Mouse (Mus musculus): ENCODE measurements around the gene Itga2b. TPM values are rescaled to one million over a fixed set of nuclear protein-coding genes. Genes with fewer than 3 reads are reported as not detected.

Itga2b gene
- 5.4 and 7.7 TPM in 2 replicates for polyA plus RNA-seq (2014; fragmentation: Nextera tagmentation; extraction: Ambion mirVana)

DNA sequence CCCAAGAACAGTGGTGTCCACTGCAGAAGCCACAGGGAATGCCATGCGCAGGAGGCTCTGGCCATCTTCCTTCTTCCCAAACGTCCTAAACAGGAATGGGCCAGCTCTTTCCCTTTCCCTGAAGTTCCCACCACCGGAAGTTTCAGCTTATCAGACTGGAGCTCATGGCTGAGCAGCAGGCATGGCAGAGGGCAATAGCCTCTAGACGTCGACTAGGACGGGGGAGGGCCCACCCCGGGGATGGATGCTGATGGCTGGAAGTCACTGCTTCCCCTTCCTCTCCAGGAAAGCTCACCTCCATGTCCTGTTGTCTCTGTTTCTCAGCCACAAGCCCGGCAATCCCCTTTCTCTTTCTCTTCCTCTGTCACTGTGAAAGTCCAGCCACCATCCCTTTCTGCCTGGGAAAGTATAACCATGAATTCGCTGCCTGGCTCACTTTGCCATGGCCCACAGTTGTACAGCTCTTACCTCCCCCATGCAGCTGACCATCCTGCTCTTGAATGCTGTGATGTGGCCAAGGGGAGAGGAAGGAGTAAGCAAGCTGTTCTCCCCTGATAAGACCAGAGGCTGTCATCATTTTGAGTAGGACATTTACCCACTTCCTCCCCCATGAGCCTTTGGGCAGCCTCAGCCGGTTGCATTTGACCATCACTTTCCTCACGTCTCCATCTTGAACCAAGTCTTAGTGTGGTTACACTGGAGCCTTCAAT lies at the start of gene Itga2b:
TSS of gene Itga2b (minus strand) at position 475 of the 710 bp plus-strand sequence.
- no peaks in the 10 kb centered on the region for H3K27me3 ChIP-seq (ENCODE audit: control insufficient read depth, insufficient read depth, low read length)
- ATAC-seq (ENCODE audit: low FRiP score, low TSS enrichment) = no peak
- no peak within 1 kb of the TSS for H3K4me3 ChIP-seq (replicated peaks; ENCODE audit: low read depth, low read length)
- no peak within 1 kb of the TSS for H3K9ac ChIP-seq (replicated peaks; ENCODE audit: low read length)
- H3K36me3 ChIP-seq (ENCODE audit: control insufficient read depth, insufficient read depth, low read length) = no peaks in the 10 kb centered on the region
- H3K4me2 ChIP-seq (ENCODE audit: low read length) = no peak within 1 kb of the TSS
- H3K9me3 ChIP-seq (ENCODE audit: control insufficient read depth, low read length) = no peaks in the 10 kb centered on the region
- WGBS = 75% methylated on average over 11 of the region's 11 CpGs
- H3K27ac ChIP-seq (replicated peaks; ENCODE audit: low read depth, low read length) = no peak within 1 kb of the TSS
- DNase-seq = no peak
- H3K4me1 ChIP-seq (ENCODE audit: control insufficient read depth, insufficient read depth, low read length) = peaks cover 8% of the 10 kb centered on the region

GRCm38 (mm10) chr11:102514793-102515424 lies 45.0 kb upstream of the Itga2b start:
- Histone ChIP-seq H3K9me3 (ENCODE audit: control insufficient read depth, low read length) (no peaks in the 10 kb centered on the region), H3K9ac (replicated peaks; ENCODE audit: low read length) (no peak overlapping the region), H3K36me3 (ENCODE audit: control insufficient read depth, insufficient read depth, low read length) (peaks cover 5% of the 10 kb centered on the region; the same call in 1 of the 2 replicates), H3K27ac (replicated peaks; ENCODE audit: low read depth, low read length) (no peak overlapping the region), H3K4me2 (ENCODE audit: low read length) (no peak overlapping the region), H3K4me3 (replicated peaks; ENCODE audit: low read depth, low read length) (no peak overlapping the region), H3K4me1 (ENCODE audit: control insufficient read depth, insufficient read depth, low read length) (no peaks in the 10 kb centered on the region), H3K27me3 (ENCODE audit: control insufficient read depth, insufficient read depth, low read length) (no peaks in the 10 kb centered on the region)
- DNase-seq (no peak), ATAC-seq (ENCODE audit: low FRiP score, low TSS enrichment) (no peak)
- whole genome bisulfite sequencing = 97% methylated on average over 1 of the region's 1 CpGs

- Histone ChIP-seq H3K9ac (replicated peaks; ENCODE audit: low read length) (no peak overlapping the region), H3K36me3 (ENCODE audit: control insufficient read depth, insufficient read depth, low read length) (peaks cover 18% of the 10 kb centered on the region), H3K9me3 (ENCODE audit: control insufficient read depth, low read length) (no peaks in the 10 kb centered on the region), H3K27me3 (ENCODE audit: control insufficient read depth, insufficient read depth, low read length) (no peaks in the 10 kb centered on the region), H3K4me3 (replicated peaks; ENCODE audit: low read depth, low read length) (no peak overlapping the region), H3K27ac (replicated peaks; ENCODE audit: low read depth, low read length) (no peak overlapping the region), H3K4me1 (ENCODE audit: control insufficient read depth, insufficient read depth, low read length) (no peaks in the 10 kb centered on the region), H3K4me2 (ENCODE audit: low read length) (no peak overlapping the region)
- no peak for DNase-seq
- no peak for ATAC-seq (ENCODE audit: low FRiP score, low TSS enrichment)
- 77% methylated on average over 6 of the region's 6 CpGs for WGBS
These were observed 40.3 kb upstream of the Itga2b start for GRCm38 (mm10) chr11:102510226-102510625.

DNA sequence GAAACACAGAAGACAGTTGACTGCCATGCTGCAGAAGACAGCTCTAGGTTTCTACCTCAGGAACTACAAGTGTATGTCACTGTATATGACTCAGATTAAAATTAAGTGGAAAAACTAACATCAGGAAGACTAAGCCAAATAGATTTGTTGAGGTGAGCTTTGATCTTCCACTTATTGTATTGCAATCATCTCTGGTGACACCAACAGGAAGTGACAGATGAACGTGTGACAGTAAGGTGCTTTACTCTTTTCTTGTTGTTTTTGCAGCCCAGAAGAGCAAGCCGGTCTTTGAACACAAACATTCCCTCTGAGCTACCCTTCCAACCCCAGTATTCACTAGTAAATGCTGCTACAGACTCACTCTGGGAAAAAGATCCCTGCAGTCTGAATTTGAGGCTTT lies 26.8 kb upstream of the Itga2b start:
- 79% methylated on average over 2 of the region's 2 CpGs for WGBS
- H3K36me3 ChIP-seq (ENCODE audit: control insufficient read depth, insufficient read depth, low read length) = peaks cover 62% of the 10 kb centered on the region
- no peaks in the 10 kb centered on the region for H3K27me3 ChIP-seq (ENCODE audit: control insufficient read depth, insufficient read depth, low read length)
- no peak overlapping the region for H3K4me2 ChIP-seq (ENCODE audit: low read length)
- ATAC-seq (ENCODE audit: low FRiP score, low TSS enrichment) = no peak
- no peak overlapping the region for H3K4me3 ChIP-seq (replicated peaks; ENCODE audit: low read depth, low read length)
- H3K4me1 ChIP-seq (ENCODE audit: control insufficient read depth, insufficient read depth, low read length) = no peaks in the 10 kb centered on the region
- H3K9me3 ChIP-seq (ENCODE audit: control insufficient read depth, low read length) = no peaks in the 10 kb centered on the region
- DNase-seq = no peak
- no peak overlapping the region for H3K27ac ChIP-seq (replicated peaks; ENCODE audit: low read depth, low read length)
- no peak overlapping the region for H3K9ac ChIP-seq (replicated peaks; ENCODE audit: low read length)

GRCm38 (mm10) chr11:102496206-102496605 lies 26.3 kb upstream of the Itga2b start:
- peaks cover 59% of the 10 kb centered on the region for H3K36me3 ChIP-seq (ENCODE audit: control insufficient read depth, insufficient read depth, low read length)
- H3K4me1 ChIP-seq (ENCODE audit: control insufficient read depth, insufficient read depth, low read length) = no peaks in the 10 kb centered on the region
- ATAC-seq (ENCODE audit: low FRiP score, low TSS enrichment) (no peak), DNase-seq (no peak)
- no peak overlapping the region for H3K4me2 ChIP-seq (ENCODE audit: low read length)
- no peak overlapping the region for H3K27ac ChIP-seq (replicated peaks; ENCODE audit: low read depth, low read length)
- WGBS = 89% methylated on average over 2 of the region's 2 CpGs
- no peaks in the 10 kb centered on the region for H3K9me3 ChIP-seq (ENCODE audit: control insufficient read depth, low read length)
- H3K9ac ChIP-seq (replicated peaks; ENCODE audit: low read length) = no peak overlapping the region
- no peak overlapping the region for H3K4me3 ChIP-seq (replicated peaks; ENCODE audit: low read depth, low read length)
- H3K27me3 ChIP-seq (ENCODE audit: control insufficient read depth, insufficient read depth, low read length) = no peaks in the 10 kb centered on the region

DNA sequence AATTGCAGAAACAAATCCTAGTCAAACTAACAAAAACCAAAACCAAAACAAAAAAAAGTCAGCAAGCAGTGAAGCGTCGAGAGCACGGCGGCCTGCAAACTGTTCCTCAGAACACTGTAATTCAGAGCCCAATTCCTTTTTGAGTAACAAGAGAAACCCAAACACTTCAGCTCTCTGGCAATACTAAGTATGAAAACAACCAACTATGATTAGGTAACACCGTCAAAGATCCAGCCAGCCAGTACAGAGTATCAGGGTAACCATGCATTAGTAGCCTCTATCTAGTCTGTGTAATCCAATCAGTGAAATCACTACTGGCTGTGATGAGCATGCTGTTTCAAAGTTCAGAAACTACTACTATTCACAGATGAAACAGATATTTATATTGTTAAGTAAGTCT lies 25.8 kb upstream of the Itga2b start:
- H3K27me3 ChIP-seq (ENCODE audit: control insufficient read depth, insufficient read depth, low read length) = no peaks in the 10 kb centered on the region
- H3K9ac ChIP-seq (replicated peaks; ENCODE audit: low read length) = no peak overlapping the region
- H3K4me1 ChIP-seq (ENCODE audit: control insufficient read depth, insufficient read depth, low read length) = no peaks in the 10 kb centered on the region
- H3K4me2 ChIP-seq (ENCODE audit: low read length) = no peak overlapping the region
- H3K27ac ChIP-seq (replicated peaks; ENCODE audit: low read depth, low read length) = no peak overlapping the region
- DNase-seq = no peak
- peaks cover 56% of the 10 kb centered on the region for H3K36me3 ChIP-seq (ENCODE audit: control insufficient read depth, insufficient read depth, low read length)
- WGBS = 97% methylated on average over 5 of the region's 5 CpGs
- no peak for ATAC-seq (ENCODE audit: low FRiP score, low TSS enrichment)
- H3K9me3 ChIP-seq (ENCODE audit: control insufficient read depth, low read length) = no peaks in the 10 kb centered on the region
- H3K4me3 ChIP-seq (replicated peaks; ENCODE audit: low read depth, low read length) = no peak overlapping the region

DNA sequence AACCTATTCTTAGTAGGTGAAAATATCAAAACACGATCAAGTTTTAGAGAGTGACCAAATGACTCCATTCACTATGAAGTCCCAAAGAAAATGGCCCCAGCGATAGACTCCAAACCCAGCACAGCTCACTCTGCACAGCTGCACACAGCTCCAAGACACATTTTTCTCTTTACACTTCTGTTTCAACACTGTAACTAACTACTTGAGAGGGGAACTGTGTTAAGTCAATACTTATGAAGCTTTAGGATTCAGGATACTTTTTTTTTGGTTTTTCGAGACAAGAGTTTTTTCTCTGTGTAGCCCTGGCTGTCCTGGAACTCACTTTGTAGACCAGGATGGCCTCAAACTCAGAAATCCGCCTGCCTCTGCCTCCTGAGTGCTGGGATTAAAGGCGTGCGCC lies 25.2 kb upstream of the Itga2b start:
- Histone ChIP-seq H3K36me3 (ENCODE audit: control insufficient read depth, insufficient read depth, low read length) (peaks cover 51% of the 10 kb centered on the region), H3K27me3 (ENCODE audit: control insufficient read depth, insufficient read depth, low read length) (no peaks in the 10 kb centered on the region), H3K4me1 (ENCODE audit: control insufficient read depth, insufficient read depth, low read length) (no peaks in the 10 kb centered on the region), H3K9ac (replicated peaks; ENCODE audit: low read length) (no peak overlapping the region), H3K4me2 (ENCODE audit: low read length) (no peak overlapping the region), H3K27ac (replicated peaks; ENCODE audit: low read depth, low read length) (no peak overlapping the region), H3K4me3 (replicated peaks; ENCODE audit: low read depth, low read length) (no peak overlapping the region), H3K9me3 (ENCODE audit: control insufficient read depth, low read length) (no peaks in the 10 kb centered on the region)
- ATAC-seq (ENCODE audit: low FRiP score, low TSS enrichment) (no peak), DNase-seq (no peak)
- 98% methylated on average over 6 of the region's 6 CpGs for WGBS

DNA sequence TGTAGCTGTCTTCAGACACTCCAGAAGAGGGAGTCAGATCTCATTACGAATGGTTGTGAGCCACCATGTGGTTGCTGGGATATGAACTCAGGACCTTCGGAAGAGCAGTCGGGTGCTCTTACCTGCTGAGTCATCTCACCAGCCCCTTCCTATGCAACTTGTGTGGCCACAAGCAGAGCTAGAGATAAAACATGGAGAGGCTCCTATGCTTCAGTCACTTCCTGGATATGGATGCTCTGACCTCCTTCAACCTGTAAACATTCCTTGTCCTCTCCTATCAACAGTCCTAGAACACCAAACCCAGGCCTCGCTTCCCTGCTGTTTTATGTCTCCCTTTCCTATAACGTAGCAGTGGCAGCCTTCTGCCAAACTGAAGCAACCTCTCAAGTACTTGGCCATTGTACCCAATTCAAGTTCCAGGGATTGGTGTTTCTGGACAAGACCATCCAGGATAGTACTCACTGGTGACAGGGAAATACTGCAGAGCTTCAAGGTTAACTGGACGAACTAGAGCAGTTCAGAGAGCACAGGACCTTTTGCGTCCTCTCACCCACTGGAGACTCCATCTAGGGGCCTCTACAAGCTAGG lies 24.2 kb upstream of the Itga2b start:
- no peak overlapping the region for H3K4me2 ChIP-seq (ENCODE audit: low read length)
- H3K27me3 ChIP-seq (ENCODE audit: control insufficient read depth, insufficient read depth, low read length) = no peaks in the 10 kb centered on the region
- H3K4me1 ChIP-seq (ENCODE audit: control insufficient read depth, insufficient read depth, low read length) = no peaks in the 10 kb centered on the region
- H3K9ac ChIP-seq (replicated peaks; ENCODE audit: low read length) = no peak overlapping the region
- peaks cover 41% of the 10 kb centered on the region for H3K36me3 ChIP-seq (ENCODE audit: control insufficient read depth, insufficient read depth, low read length)
- DNase-seq (no peak), ATAC-seq (ENCODE audit: low FRiP score, low TSS enrichment) (no peak)
- no peak overlapping the region for H3K4me3 ChIP-seq (replicated peaks; ENCODE audit: low read depth, low read length)
- no peak overlapping the region for H3K27ac ChIP-seq (replicated peaks; ENCODE audit: low read depth, low read length)
- 93% methylated on average over 7 of the region's 7 CpGs for WGBS
- no peaks in the 10 kb centered on the region for H3K9me3 ChIP-seq (ENCODE audit: control insufficient read depth, low read length)

- peaks cover 35% of the 10 kb centered on the region for H3K36me3 ChIP-seq (ENCODE audit: control insufficient read depth, insufficient read depth, low read length)
- no peak overlapping the region for H3K9ac ChIP-seq (replicated peaks; ENCODE audit: low read length)
- no peak for ATAC-seq (ENCODE audit: low FRiP score, low TSS enrichment)
- H3K4me1 ChIP-seq (ENCODE audit: control insufficient read depth, insufficient read depth, low read length) = no peaks in the 10 kb centered on the region
- no peaks in the 10 kb centered on the region for H3K9me3 ChIP-seq (ENCODE audit: control insufficient read depth, low read length)
- WGBS = 92% methylated on average over 2 of the region's 2 CpGs
- H3K4me3 ChIP-seq (replicated peaks; ENCODE audit: low read depth, low read length) = no peak overlapping the region
- no peak overlapping the region for H3K27ac ChIP-seq (replicated peaks; ENCODE audit: low read depth, low read length)
- DNase-seq = no peak
- no peak overlapping the region for H3K4me2 ChIP-seq (ENCODE audit: low read length)
- H3K27me3 ChIP-seq (ENCODE audit: control insufficient read depth, insufficient read depth, low read length) = no peaks in the 10 kb centered on the region
These were observed 23.3 kb upstream of the Itga2b start for GRCm38 (mm10) chr11:102493241-102493640.
